Mouse (Mus musculus): ENCODE measurements around the gene Ctf2. TPM values are rescaled to one million over a fixed set of nuclear protein-coding genes. Genes with fewer than 3 reads are reported as not detected.

The Ctf2 gene
- total RNA-seq, 1 experiment, result 0.71 TPM

DNA sequence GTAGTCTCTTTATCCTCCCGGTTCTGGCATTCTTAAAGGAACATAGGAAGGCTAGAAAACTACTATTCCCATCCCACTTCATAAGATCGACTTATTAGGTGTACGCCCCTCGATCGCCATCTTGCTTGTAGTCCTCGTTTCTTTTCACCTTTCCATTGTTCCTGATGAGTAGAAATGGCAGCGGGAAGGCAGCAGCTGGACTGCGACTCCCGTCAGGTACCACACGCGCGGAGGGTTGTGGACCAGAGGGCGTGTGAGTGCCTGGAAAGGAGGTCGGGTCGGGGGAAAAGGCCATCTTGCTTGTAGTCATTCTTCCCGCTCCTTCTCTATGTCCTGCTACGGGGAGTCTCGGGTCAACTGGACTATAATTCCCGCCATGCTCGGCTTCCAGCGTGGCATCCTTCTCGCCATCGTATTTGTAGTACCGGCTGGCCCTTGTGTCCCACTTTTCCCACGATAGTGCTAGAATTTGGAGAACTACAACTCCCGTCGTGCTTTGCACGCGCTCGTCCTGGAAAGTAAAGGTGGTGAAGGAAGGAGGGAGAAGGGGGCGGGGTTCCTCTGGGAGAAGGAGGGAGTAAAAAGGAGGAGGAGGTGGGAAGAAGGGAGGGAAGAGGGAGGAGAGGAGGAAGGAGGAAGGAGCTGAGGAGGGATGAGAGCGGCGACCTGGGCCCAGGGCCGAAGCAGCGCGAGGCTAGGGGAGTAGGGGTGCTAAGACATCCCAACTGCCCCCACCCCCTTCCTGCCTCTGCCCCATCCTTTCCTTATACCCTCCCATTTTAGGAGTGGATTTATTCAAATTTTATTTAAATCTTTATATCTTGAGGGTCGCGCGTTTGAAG, 13.9 kb upstream of the Ctf2 start:
- DNase-seq (ENCODE audit: low read depth, low spot score), result peak; percentile 96
- H3K9ac ChIP-seq (ENCODE audit: insufficient read depth, low read depth, low read length, poor library complexity, severe bottlenecking), result peak overlapping the region; percentile 80
- H3K9me3 ChIP-seq (ENCODE audit: control insufficient read depth, insufficient read depth, low read depth, low read length), result no peaks in the 10 kb centered on the region
- peak overlapping the region; percentile 93 for H3K27ac ChIP-seq (ENCODE audit: insufficient read depth, low read depth, low read length, poor library complexity, severe bottlenecking)
- H3K36me3 ChIP-seq (ENCODE audit: control insufficient read depth, insufficient read depth, low read length, poor library complexity, severe bottlenecking), result peaks cover 27% of the 10 kb centered on the region
- TF ChIP-seq HCFC1 (IDR thresholded peaks at IDR 0.05; ENCODE audit: borderline replicate concordance, insufficient read depth, low read length) (peak; percentile 88), ZNF384 (IDR thresholded peaks at IDR 0.05; ENCODE audit: low read depth, low read length) (no peak), CHD2 (IDR thresholded peaks at IDR 0.05; ENCODE audit: low read depth, low read length) (0 out of 2 replicates have a peak, but pooled peaks have one; percentile 12), MAFK (IDR thresholded peaks at IDR 0.05; ENCODE audit: insufficient read depth, low read depth, low read length) (no peak)
- in situ Hi-C loops (cut with MboI; ENCODE audit: low sequenced_read_pairs in 2 of 2, unreplicated experiment in 2 of 2), result no loop called here
- H3K4me3 ChIP-seq (ENCODE audit: insufficient read depth in 1 of 2, low read depth in 1 of 2, low read length in 2 of 2, poor library complexity in 1 of 2, severe bottlenecking in 1 of 2), result peak overlapping the region; percentile 73 to 88
- H3K4me1 ChIP-seq (ENCODE audit: control insufficient read depth in 2 of 2, insufficient read depth in 2 of 2, low read length in 2 of 2, poor library complexity in 1 of 2), result peaks cover 0 to 18% of the 10 kb centered on the region in 2 experiments; a peak in 2 of 4 replicates

DNA sequence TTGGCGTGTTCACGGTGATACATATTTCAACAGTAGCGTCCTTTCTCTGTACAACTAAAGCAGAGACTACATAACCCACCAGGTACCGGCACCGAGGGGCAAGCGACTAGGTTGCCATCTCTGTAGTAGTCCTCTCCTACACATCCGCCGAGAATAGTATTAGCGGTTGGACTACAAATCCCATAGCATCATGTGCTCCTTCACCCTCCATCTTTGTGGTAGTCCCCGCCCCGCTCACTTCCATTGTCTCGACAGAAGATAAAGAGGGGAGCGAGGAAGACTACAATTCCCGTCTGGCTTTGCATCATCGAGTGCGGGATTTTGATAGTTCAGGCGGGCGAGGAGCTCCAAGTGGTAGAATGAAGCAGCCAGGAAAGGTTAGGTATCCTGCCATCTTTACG, 13.3 kb upstream of the Ctf2 start:
- H3K27ac ChIP-seq (ENCODE audit: insufficient read depth, low read depth, low read length, poor library complexity, severe bottlenecking), result peak overlapping the region; percentile 82; the same call in 1 of the 2 replicates
- H3K9me3 ChIP-seq (ENCODE audit: control insufficient read depth, insufficient read depth, low read depth, low read length), result no peaks in the 10 kb centered on the region
- H3K36me3 ChIP-seq (ENCODE audit: control insufficient read depth, insufficient read depth, low read length, poor library complexity, severe bottlenecking), result peaks cover 22% of the 10 kb centered on the region
- H3K4me3 ChIP-seq (ENCODE audit: insufficient read depth in 1 of 2, low read depth in 1 of 2, low read length in 2 of 2, poor library complexity in 1 of 2, severe bottlenecking in 1 of 2), result peak overlapping the region; percentile 73 to 88
- peak; percentile 88 for TF ChIP-seq HCFC1 (IDR thresholded peaks at IDR 0.05; ENCODE audit: borderline replicate concordance, insufficient read depth, low read length)
- TF ChIP-seq ZC3H11A (IDR thresholded peaks at IDR 0.05; ENCODE audit: borderline replicate concordance, low read depth, low read length), result no peak
- peak; percentile 60; the same call in 1 of the 2 replicates for TF ChIP-seq CHD2 (IDR thresholded peaks at IDR 0.05; ENCODE audit: low read depth, low read length)
- peak; percentile 95 for DNase-seq (ENCODE audit: low read depth, low spot score)
- H3K4me1 ChIP-seq (ENCODE audit: control insufficient read depth in 2 of 2, insufficient read depth in 2 of 2, low read length in 2 of 2, poor library complexity in 1 of 2), result peaks cover 0 to 16% of the 10 kb centered on the region in 2 experiments; a peak in 2 of 4 replicates
- in situ Hi-C loops (cut with MboI; ENCODE audit: low sequenced_read_pairs in 2 of 2, unreplicated experiment in 2 of 2), result no loop called here
- H3K9ac ChIP-seq (ENCODE audit: insufficient read depth, low read depth, low read length, poor library complexity, severe bottlenecking), result peak overlapping the region; percentile 80

DNA sequence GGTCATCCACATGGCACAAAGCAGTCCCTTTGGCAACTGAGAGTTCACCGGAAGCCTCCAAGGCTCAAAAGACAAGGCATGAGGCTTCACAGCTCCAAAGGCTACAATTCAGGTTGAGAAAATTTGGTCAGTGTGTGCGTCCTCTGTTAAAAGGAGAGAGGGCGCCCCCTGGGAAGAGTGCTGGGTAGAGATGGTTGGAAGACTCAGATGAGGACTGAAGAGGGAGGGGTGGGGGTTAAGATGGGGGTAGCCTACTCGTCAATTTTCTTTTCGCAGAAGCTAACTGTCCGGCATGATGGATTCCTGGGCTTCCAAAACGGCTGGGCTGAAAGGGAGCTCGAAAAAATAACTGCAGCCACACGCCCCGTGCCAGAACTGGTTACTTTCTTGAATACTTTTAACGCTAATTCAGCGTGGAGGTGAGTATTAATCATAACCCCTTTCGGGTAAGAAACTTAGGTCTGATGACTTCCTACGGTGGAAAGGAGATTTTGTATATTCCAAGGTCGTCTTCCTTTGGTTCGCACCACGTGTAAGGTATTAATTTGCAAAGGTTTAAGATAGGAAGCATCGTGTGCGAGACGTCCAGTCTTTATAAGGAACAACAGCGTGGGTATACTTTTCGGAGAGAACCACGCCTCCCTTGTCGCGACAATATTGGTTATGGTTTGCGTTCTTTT, 12.5 kb upstream of the Ctf2 start, which contains the start of gene Fbxl19:
Gene Fbxl19 (plus strand): TSS at position 178 of the 680 bp plus-strand sequence.
- Histone ChIP-seq H3K36me3 (ENCODE audit: control insufficient read depth, insufficient read depth, low read length, poor library complexity, severe bottlenecking) (peaks cover 14% of the 10 kb centered on the region), H3K27ac (ENCODE audit: insufficient read depth, low read depth, low read length, poor library complexity, severe bottlenecking) (peak within 1 kb of the TSS; percentile 82; the same call in 1 of the 2 replicates), H3K9me3 (ENCODE audit: control insufficient read depth, insufficient read depth, low read depth, low read length) (no peaks in the 10 kb centered on the region), H3K4me1 (ENCODE audit: control insufficient read depth in 2 of 2, insufficient read depth in 2 of 2, low read length in 2 of 2, poor library complexity in 1 of 2) (peaks cover 0 to 9% of the 10 kb centered on the region in 2 experiments; a peak in 2 of 4 replicates), H3K4me3 (ENCODE audit: insufficient read depth in 1 of 2, low read depth in 1 of 2, low read length in 2 of 2, poor library complexity in 1 of 2, severe bottlenecking in 1 of 2) (peak within 1 kb of the TSS; percentile 73 to 88), H3K9ac (ENCODE audit: insufficient read depth, low read depth, low read length, poor library complexity, severe bottlenecking) (peak within 1 kb of the TSS; percentile 80; the same call in 1 of the 2 replicates)
- in situ Hi-C loops (cut with MboI; ENCODE audit: low sequenced_read_pairs in 2 of 2, unreplicated experiment in 2 of 2), result no loop called here
- DNase-seq (ENCODE audit: low read depth, low spot score), result no peak
- TF ChIP-seq MAFK (IDR thresholded peaks at IDR 0.05; ENCODE audit: insufficient read depth, low read depth, low read length) (no peak), ZNF384 (IDR thresholded peaks at IDR 0.05; ENCODE audit: low read depth, low read length) (no peak), HCFC1 (IDR thresholded peaks at IDR 0.05; ENCODE audit: borderline replicate concordance, insufficient read depth, low read length) (no peak), ZC3H11A (IDR thresholded peaks at IDR 0.05; ENCODE audit: borderline replicate concordance, low read depth, low read length) (no peak), CHD2 (IDR thresholded peaks at IDR 0.05; ENCODE audit: low read depth, low read length) (no peak; the same call in 1 of the 2 replicates)

DNA sequence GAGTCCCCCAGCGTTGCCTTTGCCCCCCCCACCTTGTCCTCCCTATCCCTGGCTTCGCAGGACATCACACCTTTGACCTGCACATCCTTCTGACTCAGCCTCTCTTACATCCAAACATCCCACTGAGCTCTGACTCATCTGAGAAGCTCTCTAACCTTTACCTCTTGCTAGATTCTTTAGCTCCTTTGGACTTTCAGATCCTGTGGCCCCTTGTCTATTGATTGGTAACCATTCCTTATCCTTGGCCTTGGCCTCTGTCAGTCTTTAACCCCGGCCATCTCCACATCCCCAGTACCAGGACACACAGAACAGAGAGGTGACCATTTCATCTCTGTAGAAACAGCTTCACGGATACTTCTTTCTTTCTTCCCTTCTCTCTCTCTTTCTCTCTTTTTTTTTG, 1.8 kb downstream of the Ctf2 start:
- in situ Hi-C loops (cut with MboI; ENCODE audit: low sequenced_read_pairs in 2 of 2, unreplicated experiment in 2 of 2), result no loop called here
- H3K9me3 ChIP-seq (ENCODE audit: control insufficient read depth, insufficient read depth, low read depth, low read length), result no peaks in the 10 kb centered on the region
- H3K4me1 ChIP-seq (ENCODE audit: control insufficient read depth in 2 of 2, insufficient read depth in 2 of 2, low read length in 2 of 2, poor library complexity in 1 of 2), result peaks cover 3 to 4% of the 10 kb centered on the region in 2 experiments; a peak in 1 of 4 replicates
- H3K27ac ChIP-seq (ENCODE audit: insufficient read depth, low read depth, low read length, poor library complexity, severe bottlenecking), result no peak overlapping the region
- H3K9ac ChIP-seq (ENCODE audit: insufficient read depth, low read depth, low read length, poor library complexity, severe bottlenecking), result no peak overlapping the region
- no peak for TF ChIP-seq HCFC1 (IDR thresholded peaks at IDR 0.05; ENCODE audit: borderline replicate concordance, insufficient read depth, low read length)
- DNase-seq (ENCODE audit: low read depth, low spot score), result no peak
- H3K36me3 ChIP-seq (ENCODE audit: control insufficient read depth, insufficient read depth, low read length, poor library complexity, severe bottlenecking), result no peaks in the 10 kb centered on the region
- H3K4me3 ChIP-seq (ENCODE audit: insufficient read depth in 1 of 2, low read depth in 1 of 2, low read length in 2 of 2, poor library complexity in 1 of 2, severe bottlenecking in 1 of 2), result no peak overlapping the region
